23 mouse cellular contexts compared by ENCODE assay signal in the genomic region with DNA sequence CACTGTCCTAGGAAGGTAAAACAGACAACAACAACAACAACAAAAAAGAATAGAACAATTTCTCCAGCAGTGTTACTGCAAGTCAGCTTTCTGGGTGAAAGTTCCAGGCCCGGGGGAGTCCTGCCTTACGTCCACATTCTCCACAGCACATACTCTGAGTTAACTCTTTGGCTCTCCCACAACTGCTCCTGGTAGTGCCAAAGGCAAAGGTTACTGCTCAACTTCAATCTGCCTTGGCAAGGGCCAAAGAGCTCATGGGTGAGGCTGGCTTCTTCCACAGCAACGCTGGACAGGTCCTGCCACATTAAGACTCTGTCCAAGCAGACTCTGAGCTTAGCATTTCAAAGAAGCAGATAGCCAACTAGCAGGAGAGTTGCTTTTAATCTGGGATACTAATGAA. TPM values are rescaled to one million over a fixed set of nuclear protein-coding genes. Genes with fewer than 3 reads are reported as not detected.
A peak's percentile ranks its signal among the peaks of the same experiment; 100 is the strongest.
DNase-seq lines count a peak whose midpoint lies in the region; ATAC-seq and TF ChIP-seq lines count a peak whose summit lies in the region.
"Had no signal": no experiment of that assay in that cellular context is flagged by ENCODE, and none has a peak within 500 bp of the region (broad histone marks: within the 10 kb centered on the region; RNA-seq: fewer than 3 reads in every experiment).

No protein-coding gene starts in this region.

- H3K27ac ChIP-seq in lung, embryonic 14.5 days (ENCODE audit: low read depth), result no peak overlapping the region
- peak overlapping the region; percentile 17; the same call in 1 of the 2 replicates for H3K27ac ChIP-seq in liver, embryonic 11.5 days (ENCODE audit: low read depth, low read length)
- H3K27ac ChIP-seq: heart, embryonic 15.5 days; lung, embryonic 15.5 days; neural tube, embryonic 15.5 days had no signal

- ATAC-seq in lung, embryonic 14.5 days (ENCODE audit: insufficient read depth), result no peak
- no peak for ATAC-seq in liver, embryonic 11.5 days (replicated peaks; ENCODE audit: low FRiP score)
- ATAC-seq: forebrain, postnatal 0 days; inflammation-experienced regulatory T-cells, adult 6 months had no signal

- no peaks in the 10 kb centered on the region for H3K27me3 ChIP-seq in lung, embryonic 14.5 days (ENCODE audit: insufficient read depth, low read length)
- no peaks in the 10 kb centered on the region for H3K27me3 ChIP-seq in liver, embryonic 11.5 days (replicated peaks; ENCODE audit: control insufficient read depth, insufficient read depth, low read length)
- H3K27me3 ChIP-seq: heart, embryonic 15.5 days; lung, embryonic 15.5 days; neural tube, embryonic 15.5 days had no signal

- no peak overlapping the region for H3K9ac ChIP-seq in lung, embryonic 14.5 days
- H3K9ac ChIP-seq in liver, embryonic 11.5 days (ENCODE audit: low read depth, low read length), result no peak overlapping the region
- H3K9ac ChIP-seq: forebrain, postnatal 0 days; heart, embryonic 15.5 days; lung, embryonic 15.5 days; neural tube, embryonic 15.5 days had no signal

- no peak overlapping the region for H3K4me3 ChIP-seq in lung, embryonic 14.5 days (ENCODE audit: low read depth, low read length)
- no peak overlapping the region for H3K4me3 ChIP-seq in liver, embryonic 11.5 days (ENCODE audit: low read depth, low read length)
- H3K4me3 ChIP-seq: heart, embryonic 15.5 days; lung, embryonic 15.5 days; myocyte; neural tube, embryonic 15.5 days had no signal

- DNase-seq in cerebellum, adult 11-12 months, result peak; percentile 15
- DNase-seq in cerebellum, postnatal 10 days, result no peak
- no peak for DNase-seq in lung, embryonic 14.5 days
- DNase-seq in lung, postnatal 4 days, result no peak
- DNase-seq in liver, embryonic 11.5 days (ENCODE audit: low spot score), result no peak
- DNase-seq in layer of hippocampus, adult 9-11 months, result no peak
- no peak for DNase-seq in thymus, postnatal 14 days
- no peak for DNase-seq in layer of hippocampus, postnatal 25 days (ENCODE audit: extremely low spot score in 1 of 2, low spot score in 1 of 2)
- DNase-seq: cerebellum, adult 18-20 months; forebrain, postnatal 0 days; midbrain, embryonic 14.5 days; thymus, adult 18-20 months had no signal

- TF ChIP-seq CTCF in lung, embryonic 14.5 days (IDR thresholded peaks at IDR 0.05; ENCODE audit: low read depth), result no peak

- WGBS in lung, embryonic 14.5 days, result 65% methylated on average over 3 of the region's 3 CpGs
- 76% methylated on average over 3 of the region's 3 CpGs for WGBS in liver, embryonic 11.5 days

- H3K9me3 ChIP-seq in lung, embryonic 14.5 days (ENCODE audit: low read depth, low read length), result no peaks in the 10 kb centered on the region
- no peaks in the 10 kb centered on the region for H3K9me3 ChIP-seq in liver, embryonic 11.5 days (ENCODE audit: control insufficient read depth, low read length)
- H3K9me3 ChIP-seq: heart, embryonic 15.5 days; lung, embryonic 15.5 days; neural tube, embryonic 15.5 days had no signal

- H3K4me2 ChIP-seq in lung, embryonic 14.5 days, result 0 out of 2 replicates have a peak overlapping the region, but pooled peaks have one; percentile 4
- peak overlapping the region; percentile 32; the same call in 1 of the 2 replicates for H3K4me2 ChIP-seq in liver, embryonic 11.5 days
- H3K4me2 ChIP-seq: heart, embryonic 15.5 days had no signal

- H3K4me1 ChIP-seq in lung, embryonic 14.5 days (ENCODE audit: insufficient read depth), result peaks cover 28% of the 10 kb centered on the region
- H3K4me1 ChIP-seq in liver, embryonic 11.5 days (replicated peaks; ENCODE audit: control insufficient read depth, insufficient read depth, low read length), result peaks cover 43% of the 10 kb centered on the region

- no peaks in the 10 kb centered on the region for H3K36me3 ChIP-seq in lung, embryonic 14.5 days (ENCODE audit: insufficient read depth)
- no peaks in the 10 kb centered on the region for H3K36me3 ChIP-seq in liver, embryonic 11.5 days (ENCODE audit: control insufficient read depth, insufficient read depth, low read length)
- H3K36me3 ChIP-seq: heart, embryonic 15.5 days; lung, embryonic 15.5 days; neural tube, embryonic 15.5 days had no signal

RNA-seq across cellular contexts. Expression of gene Fam213a, which starts 1.7 kb away (rescaled TPM):
- 167 and 173 TPM in 2 replicates for polyA plus RNA-seq in lung, embryonic 14.5 days (2014; fragmentation: Nextera tagmentation; extraction: Ambion mirVana)
- polyA plus RNA-seq in liver, embryonic 11.5 days (2014; fragmentation: Nextera tagmentation; extraction: Ambion mirVana), result 78.2 and 84.8 TPM in 2 replicates
- total RNA-seq in layer of hippocampus, postnatal 25 days (2021), result 100 to 1,000 TPM; 160 to 181 TPM

RNA-seq across cellular contexts. Expression of gene Tspan14, which starts 45.3 kb away (rescaled TPM):
- 104 and 105 TPM in 2 replicates for polyA plus RNA-seq in lung, embryonic 14.5 days (2014; fragmentation: Nextera tagmentation; extraction: Ambion mirVana)
- polyA plus RNA-seq in liver, embryonic 11.5 days (2014; fragmentation: Nextera tagmentation; extraction: Ambion mirVana), result 65.3 and 68.1 TPM in 2 replicates
- 10 to 100 TPM; 40.9 to 41.0 TPM for total RNA-seq in layer of hippocampus, postnatal 25 days (2021)

RNA-seq across cellular contexts. Expression of gene Dydc2, which starts 57.1 kb away (rescaled TPM):
- polyA plus RNA-seq in lung, embryonic 14.5 days (2014; fragmentation: Nextera tagmentation; extraction: Ambion mirVana), result not detected in 2 replicates
- polyA plus RNA-seq in liver, embryonic 11.5 days (2014; fragmentation: Nextera tagmentation; extraction: Ambion mirVana), result not detected in 2 replicates
- total RNA-seq in layer of hippocampus, postnatal 25 days (2021), result under 1 TPM; 0.79 to 0.94 TPM
- total RNA-seq: gastrocnemius, adult 18-20 months; granulocyte monocyte progenitor cell, adult 5-6 weeks; megakaryocyte progenitor cell, adult 5-6 weeks had no signal
- polyA plus RNA-seq: embryonic facial prominence, embryonic 11.5 days; heart, embryonic 15.5 days; inflammation-experienced regulatory T-cells, adult 6 months; limb, embryonic 11.5 days; myocyte; stomach, embryonic 14.5 days had no signal
